In the genomic region with DNA sequence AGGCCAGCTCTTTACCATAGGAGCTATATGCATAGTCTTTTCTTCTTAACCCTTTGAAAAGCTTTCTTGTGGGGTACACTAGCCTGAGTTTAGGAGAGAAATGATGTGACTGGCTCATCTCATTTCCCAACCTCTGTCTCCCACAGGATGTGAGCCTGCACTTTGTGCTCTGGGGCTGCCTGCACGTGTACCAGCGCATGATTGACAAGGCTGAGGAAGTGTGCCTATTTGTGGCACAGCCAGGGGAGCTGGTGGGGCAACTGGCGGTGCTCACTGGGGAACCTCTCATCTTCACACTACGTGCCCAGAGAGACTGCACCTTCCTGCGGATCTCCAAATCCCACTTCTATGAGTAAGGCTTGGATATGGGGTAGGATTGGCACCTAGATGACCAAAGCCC, we compare ENCODE assay signal across 29 mouse cellular contexts. TPM values are rescaled to one million over a fixed set of nuclear protein-coding genes. Genes with fewer than 3 reads are reported as not detected.
"Had no signal": no experiment of that assay in that cellular context is flagged by ENCODE, and none has a peak within 500 bp of the region (broad histone marks: within the 10 kb centered on the region; RNA-seq: fewer than 3 reads in every experiment).

No protein-coding gene starts in this region.

- H3K27ac ChIP-seq: gastrocnemius, adult 2 months; heart, adult 2 months; hindbrain, embryonic 10.5 days; hindbrain, embryonic 12.5 days; hindbrain, embryonic 14.5 days; intestine, embryonic 15.5 days; layer of hippocampus, adult 2 months; limb, embryonic 13.5 days; limb, embryonic 15.5 days; liver, embryonic 13.5 days had no signal

- H3K9me3 ChIP-seq: heart, embryonic 12.5 days; hindbrain, embryonic 10.5 days; hindbrain, embryonic 12.5 days; intestine, embryonic 15.5 days; limb, embryonic 13.5 days; limb, embryonic 15.5 days; liver, embryonic 13.5 days had no signal

- ATAC-seq: hindbrain, embryonic 16.5 days; inflammation-experienced regulatory T-cells, adult 6 months; intestine, embryonic 15.5 days; intestine, postnatal 0 days had no signal

- H3K4me1 ChIP-seq: heart, embryonic 12.5 days; hindbrain, embryonic 10.5 days; hindbrain, embryonic 12.5 days; intestine, embryonic 15.5 days; limb, embryonic 13.5 days; limb, embryonic 15.5 days had no signal

- H3K27me3 ChIP-seq: heart, embryonic 12.5 days; hindbrain, embryonic 12.5 days; intestine, embryonic 15.5 days; limb, embryonic 13.5 days; limb, embryonic 15.5 days; liver, embryonic 13.5 days had no signal

- H3K4me3 ChIP-seq: gastrocnemius, adult 2 months; heart, adult 2 months; heart, embryonic 12.5 days; hindbrain, embryonic 10.5 days; hindbrain, embryonic 12.5 days; intestine, embryonic 15.5 days; layer of hippocampus, adult 2 months; limb, embryonic 13.5 days; limb, embryonic 15.5 days; liver, embryonic 13.5 days had no signal

- DNase-seq: gastrocnemius, adult 2 months; gastrocnemius, postnatal 10 days; gastrocnemius, postnatal 36 days; heart, postnatal 10 days; heart, postnatal 4 days; kidney, adult 18-20 months; kidney, adult 8-10 months; kidney, postnatal 10 days; kidney, postnatal 25 days; kidney, postnatal 4 days; layer of hippocampus, postnatal 36 days; left cerebral cortex, postnatal 4 days; liver, embryonic 13.5 days had no signal

RNA-seq across cellular contexts. Expression of a gene that starts 37.0 kb away (rescaled TPM):
- total RNA-seq: gastrocnemius, adult 2 months; gastrocnemius, postnatal 36 days; layer of hippocampus, adult 2 months; layer of hippocampus, postnatal 14 days; layer of hippocampus, postnatal 36 days; left cerebral cortex, adult 8-10 months; left cerebral cortex, postnatal 10 days; left cerebral cortex, postnatal 25 days; left cerebral cortex, postnatal 4 days had no signal
- polyA plus RNA-seq: heart, adult 2 months had no signal

RNA-seq across cellular contexts. Expression of a gene that starts 56.3 kb away (rescaled TPM):
- polyA plus RNA-seq: inflammation-experienced regulatory T-cells, adult 6 months had no signal
